In the genomic region with DNA sequence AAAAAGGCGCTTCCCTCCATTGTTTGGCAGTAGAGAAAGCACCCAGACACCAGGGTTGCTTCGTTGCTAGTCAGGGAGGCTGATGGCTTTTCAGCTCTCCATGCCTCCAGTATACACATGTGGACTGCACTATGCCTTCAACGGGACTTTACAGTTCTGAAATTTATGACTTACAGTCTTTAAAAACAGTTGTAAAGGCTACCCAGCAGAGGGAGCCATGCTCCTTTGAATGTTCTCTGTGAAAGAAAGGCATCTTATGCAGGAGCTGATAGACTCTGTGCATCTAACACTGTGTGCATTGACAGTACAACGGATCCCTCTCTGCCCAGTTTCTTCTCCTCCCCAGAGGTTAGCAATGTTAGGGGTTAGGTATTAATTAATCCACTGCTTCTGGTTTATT, we compare ENCODE assay signal across 8 mouse cellular contexts. TPM values are rescaled to one million over a fixed set of nuclear protein-coding genes. Genes with fewer than 3 reads are reported as not detected.
DNase-seq lines count a peak whose midpoint lies in the region; ATAC-seq lines count a peak whose summit lies in the region.

No protein-coding gene starts in this region.

- intact Hi-C loops in gastrocnemius, postnatal 14 days (cut with DNase I; ENCODE audit: low total_unique reads) = no loop called here
- intact Hi-C loops in gastrocnemius, postnatal 36 days (cut with DNase I) = loop anchor here (5.0 kb wide), 1 partner anchor 865 kb away; no protein-coding TSS in a partner anchor

- no peak overlapping the region for H3K4me2 ChIP-seq in forebrain, embryonic 16.5 days (ENCODE audit: low read length)
- no peak overlapping the region for H3K4me2 ChIP-seq in midbrain, embryonic 15.5 days

- no peak overlapping the region for H3K4me3 ChIP-seq in forebrain, embryonic 16.5 days (replicated peaks; ENCODE audit: low read length)
- H3K4me3 ChIP-seq in midbrain, embryonic 15.5 days = no peak overlapping the region

- no peak overlapping the region for H3K27ac ChIP-seq in forebrain, embryonic 16.5 days (ENCODE audit: low read length)
- H3K27ac ChIP-seq in midbrain, embryonic 15.5 days = no peak overlapping the region

- no peaks in the 10 kb centered on the region; the same call in 1 of the 2 replicates for H3K4me1 ChIP-seq in forebrain, embryonic 16.5 days (replicated peaks; ENCODE audit: control insufficient read depth, insufficient read depth, low read length)
- no peaks in the 10 kb centered on the region for H3K4me1 ChIP-seq in midbrain, embryonic 15.5 days

- ATAC-seq in forebrain, embryonic 16.5 days = peak; percentile 78
- peak; percentile 87 for ATAC-seq in midbrain, embryonic 15.5 days (replicated peaks)

- H3K36me3 ChIP-seq in forebrain, embryonic 16.5 days (ENCODE audit: control insufficient read depth, insufficient read depth) = no peaks in the 10 kb centered on the region
- no peaks in the 10 kb centered on the region for H3K36me3 ChIP-seq in midbrain, embryonic 15.5 days (replicated peaks)

- no peak overlapping the region for H3K9ac ChIP-seq in forebrain, embryonic 16.5 days (replicated peaks; ENCODE audit: low read depth, low read length)
- no peak overlapping the region for H3K9ac ChIP-seq in midbrain, embryonic 15.5 days

- H3K9me3 ChIP-seq in forebrain, embryonic 16.5 days (ENCODE audit: control insufficient read depth, low read length) = no peaks in the 10 kb centered on the region
- H3K9me3 ChIP-seq in midbrain, embryonic 15.5 days = no peaks in the 10 kb centered on the region

- peak; percentile 33 for DNase-seq in gastrocnemius, postnatal 14 days
- no peak for DNase-seq in gastrocnemius, postnatal 36 days
- peak; percentile 60 for DNase-seq in A20 (ENCODE audit: low read depth, low spot score)
- peak; percentile 64 for DNase-seq in adrenal gland, postnatal 14 days
- peak; percentile 57 to 67 for DNase-seq in kidney, postnatal 4 days
- peak; percentile 53 for DNase-seq in thymus, postnatal 14 days

- no peaks in the 10 kb centered on the region for H3K27me3 ChIP-seq in forebrain, embryonic 16.5 days (replicated peaks; ENCODE audit: control insufficient read depth, insufficient read depth, low read length)
- no peaks in the 10 kb centered on the region for H3K27me3 ChIP-seq in midbrain, embryonic 15.5 days (replicated peaks)

- 63% methylated on average over 4 of the region's 4 CpGs for WGBS in forebrain, embryonic 16.5 days
- 61% methylated on average over 4 of the region's 4 CpGs for WGBS in midbrain, embryonic 15.5 days

RNA-seq across cellular contexts. Expression of gene Depdc1b, which starts 30.9 kb away (rescaled TPM):
- total RNA-seq in gastrocnemius, postnatal 14 days (2021) = under 1 TPM; 0.82 to 0.92 TPM
- total RNA-seq in gastrocnemius, postnatal 36 days (2021) = under 1 TPM; 0.20 TPM
- 3.8 and 3.9 TPM in 2 replicates for total RNA-seq in adrenal gland, postnatal 14 days (2021)
- 5.4 and 5.8 TPM in 2 replicates for polyA plus RNA-seq in forebrain, embryonic 16.5 days (2015; fragmentation: Nextera tagmentation; extraction: Ambion mirVana)
- polyA plus RNA-seq in midbrain, embryonic 15.5 days (2015; fragmentation: Nextera tagmentation; extraction: Ambion mirVana) = 1.8 and 2.4 TPM in 2 replicates

Comparison
In these comparisons a context has a peak if more than half of its experiments do, and no peak if none do; other contexts are left out.
1. DNase-seq: peak in gastrocnemius, postnatal 14 days (single experiment), A20 (single experiment), adrenal gland, postnatal 14 days (single experiment), kidney, postnatal 4 days (2 of 2) and thymus, postnatal 14 days (single experiment); none in gastrocnemius, postnatal 36 days (0 of 2).